Mouse (Mus musculus) MN1 (cell line): ENCODE measurements at regions not wholly inside any gene's neighbourhood (a gene's known extent, or its start where the extent isn't known, plus 50 kb on each side); places are given as distances from the start of the nearest gene placed in this dataset.

Experiments used
- DNase-seq: peaks from one replicate; pipeline ENCODE4 v3.0.0-alpha.2; 2016; ENCODE audit warnings: low spot score

GRCm38 (mm10) chr2:109578870-109579310, 95.6 kb upstream of the Bdnf start:
- DNase-seq: no peak

- no peak for DNase-seq
Observed at GRCm38 (mm10) chr2:109618341-109619058, 56.0 kb upstream of the Bdnf start.

- DNase-seq: no peak
Observed at GRCm38 (mm10) chr2:109619676-109620075, 54.8 kb upstream of the Bdnf start.

GRCm38 (mm10) chr2:109621595-109621994, 52.9 kb upstream of the Bdnf start:
- no peak for DNase-seq
